In genomic region chr3:130332347-130332913, GRCm38 (mm10) we compare ENCODE assay signal across 24 mouse cellular contexts.
DNase-seq lines count a peak whose midpoint lies in the region; ATAC-seq and TF ChIP-seq lines count a peak whose summit lies in the region.
"Had no signal": no experiment of that assay in that cellular context is flagged by ENCODE, and none has a peak within 500 bp of the region (broad histone marks: within the 10 kb centered on the region; RNA-seq: fewer than 3 reads in every experiment).

No protein-coding gene starts in this region.

- no peaks in the 10 kb centered on the region for H3K27me3 ChIP-seq in lung, embryonic 14.5 days (ENCODE audit: insufficient read depth, low read length)
- no peaks in the 10 kb centered on the region for H3K27me3 ChIP-seq in lung, postnatal 0 days (replicated peaks; ENCODE audit: insufficient read depth, low read length)
- H3K27me3 ChIP-seq: forebrain, embryonic 13.5 days; heart, embryonic 13.5 days; hindbrain, embryonic 12.5 days had no signal

- TF ChIP-seq EP300 in lung, postnatal 0 days (IDR thresholded peaks at IDR 0.05), result peak; percentile 57; the same call in 1 of the 2 replicates

- no peaks in the 10 kb centered on the region for H3K36me3 ChIP-seq in lung, embryonic 14.5 days (ENCODE audit: insufficient read depth)
- H3K36me3 ChIP-seq in lung, postnatal 0 days (ENCODE audit: insufficient read depth, low read length), result no peaks in the 10 kb centered on the region
- H3K36me3 ChIP-seq: forebrain, embryonic 10.5 days; heart, embryonic 10.5 days; heart, embryonic 13.5 days; hindbrain, embryonic 12.5 days had no signal

- ATAC-seq in lung, embryonic 14.5 days (ENCODE audit: insufficient read depth), result no peak
- ATAC-seq in lung, postnatal 0 days, result no peak
- ATAC-seq: activated CD4-positive, CD25-positive, alpha-beta regulatory T cell, adult 4 months; forebrain, embryonic 13.5 days; forebrain, embryonic 16.5 days; hindbrain, embryonic 16.5 days had no signal

- H3K9ac ChIP-seq in lung, embryonic 14.5 days, result no peak overlapping the region
- H3K9ac ChIP-seq in lung, postnatal 0 days (replicated peaks; ENCODE audit: low read depth), result no peak overlapping the region
- H3K9ac ChIP-seq: forebrain, embryonic 13.5 days; heart, embryonic 13.5 days; hindbrain, embryonic 12.5 days had no signal

- 23% methylated on average over 3 of the region's 3 CpGs for WGBS in lung, embryonic 14.5 days
- WGBS in lung, adult 2 months, result 27% methylated on average over 3 of the region's 3 CpGs
- WGBS in lung, postnatal 0 days, result 22% methylated on average over 3 of the region's 3 CpGs

- TF ChIP-seq CTCF in lung, embryonic 14.5 days (IDR thresholded peaks at IDR 0.05; ENCODE audit: low read depth), result no peak
- TF ChIP-seq CTCF in lung, adult 2 months (IDR thresholded peaks at IDR 0.05; ENCODE audit: insufficient read depth, low read length), result no peak
- TF ChIP-seq CTCF in lung, postnatal 0 days (IDR thresholded peaks at IDR 0.05), result no peak
- no peak for TF ChIP-seq CTCF in brain, embryonic 14.5 days (IDR thresholded peaks at IDR 0.05; ENCODE audit: borderline replicate concordance, extremely low read depth, insufficient read depth, insufficient read length)

- H3K4me3 ChIP-seq in lung, embryonic 14.5 days (ENCODE audit: low read depth, low read length), result no peak overlapping the region
- H3K4me3 ChIP-seq in lung, adult 2 months (replicated peaks; ENCODE audit: extremely low read depth, low read depth, low read length), result no peak overlapping the region
- no peak overlapping the region for H3K4me3 ChIP-seq in lung, postnatal 0 days (ENCODE audit: low read depth, low read length)
- H3K4me3 ChIP-seq: forebrain, embryonic 10.5 days; forebrain, embryonic 13.5 days; heart, adult 2 months; heart, embryonic 10.5 days; heart, embryonic 13.5 days; hindbrain, embryonic 12.5 days had no signal

- H3K27ac ChIP-seq in lung, embryonic 14.5 days (ENCODE audit: low read depth), result no peak overlapping the region
- no peak overlapping the region for H3K27ac ChIP-seq in lung, postnatal 0 days (ENCODE audit: low read length)
- H3K27ac ChIP-seq: forebrain, embryonic 10.5 days; forebrain, embryonic 13.5 days; heart, adult 2 months; heart, embryonic 10.5 days; heart, embryonic 13.5 days; hindbrain, embryonic 12.5 days had no signal

- DNase-seq in lung, embryonic 14.5 days, result peak; percentile 46
- no peak for DNase-seq in lung, adult 2 months
- peak; percentile 44 for DNase-seq in lung, postnatal 0 days (ENCODE audit: low spot score)
- no peak for DNase-seq in lung, postnatal 36 days
- peak; percentile 4 for DNase-seq in 416B (ENCODE audit: low read depth)
- peak; percentile 58 for DNase-seq in brain, embryonic 14.5 days (ENCODE audit: low read depth)
- DNase-seq: adrenal gland, adult 8-10 months; adrenal gland, postnatal 25 days; cerebellum, adult 18-20 months; cerebellum, adult 9-10 months; cerebellum, postnatal 14 days; gastrocnemius, postnatal 10 days; gastrocnemius, postnatal 36 days; heart, adult 2 months; heart, postnatal 14 days; heart, postnatal 4 days had no signal

- H3K4me1 ChIP-seq in lung, embryonic 14.5 days (ENCODE audit: insufficient read depth), result peaks cover 18% of the 10 kb centered on the region
- H3K4me1 ChIP-seq in lung, adult 2 months (ENCODE audit: control insufficient read depth, insufficient read depth, low read length), result no peaks in the 10 kb centered on the region
- H3K4me1 ChIP-seq in lung, postnatal 0 days (ENCODE audit: insufficient read depth, low read depth, low read length), result no peaks in the 10 kb centered on the region

- H3K4me2 ChIP-seq in lung, embryonic 14.5 days, result no peak overlapping the region
- no peak overlapping the region for H3K4me2 ChIP-seq in lung, postnatal 0 days (replicated peaks; ENCODE audit: low read depth, low read length)
- H3K4me2 ChIP-seq: forebrain, embryonic 13.5 days; heart, embryonic 13.5 days; hindbrain, embryonic 12.5 days had no signal

- H3K9me3 ChIP-seq in lung, embryonic 14.5 days (ENCODE audit: low read depth, low read length), result no peaks in the 10 kb centered on the region
- no peaks in the 10 kb centered on the region for H3K9me3 ChIP-seq in lung, postnatal 0 days (ENCODE audit: low read length)
- H3K9me3 ChIP-seq: forebrain, embryonic 10.5 days; forebrain, embryonic 13.5 days; heart, embryonic 10.5 days; heart, embryonic 13.5 days; hindbrain, embryonic 12.5 days had no signal

- TF ChIP-seq POLR2A in lung, adult 2 months (IDR thresholded peaks at IDR 0.05; ENCODE audit: borderline replicate concordance, extremely low read depth, low read depth, low read length), result no peak
- no peak for TF ChIP-seq POLR2A in brain, embryonic 14.5 days (IDR thresholded peaks at IDR 0.05; ENCODE audit: borderline replicate concordance, extremely low read depth, insufficient read depth, insufficient read length, poor library complexity, severe bottlenecking)

Comparison
In these comparisons a context has a peak if more than half of its experiments do, and no peak if none do; other contexts are left out.
1. DNase-seq: peak in lung, embryonic 14.5 days (single experiment), lung, postnatal 0 days (single experiment), 416B (single experiment) and brain, embryonic 14.5 days (single experiment); none in lung, adult 2 months (single experiment) and lung, postnatal 36 days (single experiment).